Mouse (Mus musculus): ENCODE data around the gene Vwa7.

DNA sequence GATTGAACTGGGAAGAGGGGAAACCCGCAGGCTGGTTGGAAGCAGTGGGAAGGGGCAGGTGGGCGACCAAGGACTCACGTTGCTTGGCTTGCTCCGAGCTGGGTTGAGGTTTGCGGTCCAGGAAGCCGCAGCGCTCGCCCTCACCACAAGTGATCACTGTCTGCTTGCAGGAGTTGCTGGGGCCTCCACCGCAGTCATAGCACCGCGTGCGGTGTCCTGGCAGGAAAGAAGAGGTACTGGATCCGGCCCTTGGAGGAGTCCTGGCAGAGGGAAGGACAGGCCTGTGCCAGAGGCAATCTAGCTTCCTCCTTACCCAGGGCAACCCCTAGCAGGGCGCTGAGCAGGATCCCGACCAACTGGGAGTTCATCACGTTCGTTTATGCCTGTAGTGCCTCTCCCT is 57.7 kb downstream of the Vwa7 start:
- TF ChIP-seq CTCF (IDR thresholded peaks at IDR 0.05): no peak
- no peak for TF ChIP-seq EP300 (IDR thresholded peaks at IDR 0.05)
